In genomic region chr13:4131317-4131716, GRCm38 (mm10) we compare ENCODE assay signal across 35 mouse cellular contexts. TPM values are rescaled to one million over a fixed set of nuclear protein-coding genes. Genes with fewer than 3 reads are reported as not detected.
"Had no signal": no experiment of that assay in that cellular context is flagged by ENCODE, and none has a peak within 500 bp of the region (broad histone marks: within the 10 kb centered on the region; RNA-seq: fewer than 3 reads in every experiment).

No protein-coding gene starts in this region.

- H3K36me3 ChIP-seq: limb, embryonic 10.5 days; limb, embryonic 12.5 days; limb, embryonic 13.5 days; limb, embryonic 15.5 days; liver, embryonic 12.5 days; liver, embryonic 13.5 days; liver, embryonic 15.5 days; lung, embryonic 15.5 days; midbrain, embryonic 10.5 days; midbrain, embryonic 12.5 days; midbrain, embryonic 13.5 days; midbrain, embryonic 15.5 days; neural tube, embryonic 12.5 days had no signal

- H3K9me3 ChIP-seq: limb, embryonic 10.5 days; limb, embryonic 12.5 days; limb, embryonic 13.5 days; limb, embryonic 15.5 days; liver, embryonic 12.5 days; liver, embryonic 13.5 days; liver, embryonic 15.5 days; lung, embryonic 15.5 days; megakaryocyte, embryonic 14.5 days; midbrain, embryonic 12.5 days; midbrain, embryonic 13.5 days; midbrain, embryonic 15.5 days; neural tube, embryonic 12.5 days had no signal

- ATAC-seq: liver, embryonic 12.5 days; liver, postnatal 0 days; lung, postnatal 0 days; midbrain, embryonic 13.5 days; midbrain, embryonic 15.5 days; midbrain, embryonic 16.5 days had no signal

- H3K4me1 ChIP-seq: limb, embryonic 10.5 days; limb, embryonic 12.5 days; limb, embryonic 13.5 days; limb, embryonic 15.5 days; liver, embryonic 12.5 days; liver, embryonic 13.5 days; liver, embryonic 15.5 days; lung, embryonic 15.5 days; megakaryocyte, embryonic 14.5 days; midbrain, embryonic 10.5 days; midbrain, embryonic 12.5 days; midbrain, embryonic 13.5 days; midbrain, embryonic 15.5 days; neural tube, embryonic 12.5 days had no signal

- H3K9ac ChIP-seq: limb, embryonic 12.5 days; limb, embryonic 13.5 days; limb, embryonic 15.5 days; liver, embryonic 12.5 days; liver, embryonic 13.5 days; liver, embryonic 14.5 days; liver, embryonic 15.5 days; liver, postnatal 0 days; lung, embryonic 14.5 days; lung, embryonic 15.5 days; midbrain, embryonic 12.5 days; midbrain, embryonic 13.5 days; midbrain, embryonic 15.5 days; neural tube, embryonic 12.5 days had no signal

- H3K4me2 ChIP-seq: limb, embryonic 12.5 days; limb, embryonic 13.5 days; limb, embryonic 15.5 days; liver, embryonic 11.5 days; liver, embryonic 12.5 days; liver, embryonic 13.5 days; liver, embryonic 15.5 days; lung, embryonic 14.5 days; lung, embryonic 15.5 days; midbrain, embryonic 11.5 days; midbrain, embryonic 12.5 days; midbrain, embryonic 13.5 days; midbrain, embryonic 15.5 days; neural tube, embryonic 12.5 days had no signal

- H3K4me3 ChIP-seq: limb, embryonic 10.5 days; limb, embryonic 12.5 days; limb, embryonic 13.5 days; limb, embryonic 15.5 days; liver, embryonic 12.5 days; liver, embryonic 13.5 days; liver, embryonic 15.5 days; lung, embryonic 15.5 days; megakaryocyte, embryonic 14.5 days; midbrain, embryonic 10.5 days; midbrain, embryonic 12.5 days; midbrain, embryonic 13.5 days; midbrain, embryonic 15.5 days; myocyte; neural tube, embryonic 12.5 days had no signal

- H3K27me3 ChIP-seq: limb, embryonic 12.5 days; limb, embryonic 13.5 days; limb, embryonic 15.5 days; liver, embryonic 12.5 days; liver, embryonic 13.5 days; liver, embryonic 15.5 days; lung, embryonic 15.5 days; megakaryocyte, embryonic 14.5 days; midbrain, embryonic 12.5 days; midbrain, embryonic 13.5 days; midbrain, embryonic 15.5 days; neural tube, embryonic 12.5 days had no signal

- H3K27ac ChIP-seq: limb, embryonic 10.5 days; limb, embryonic 12.5 days; limb, embryonic 13.5 days; limb, embryonic 15.5 days; liver, embryonic 12.5 days; liver, embryonic 13.5 days; liver, embryonic 14.5 days; liver, embryonic 15.5 days; lung, embryonic 15.5 days; macrophage; midbrain, embryonic 10.5 days; midbrain, embryonic 12.5 days; midbrain, embryonic 13.5 days; midbrain, embryonic 15.5 days; neural tube, embryonic 12.5 days had no signal

- DNase-seq: left cerebral cortex, postnatal 4 days; liver; liver, embryonic 13.5 days; liver, postnatal 0 days; lung, adult 2 months; lung, embryonic 14.5 days; lung, postnatal 10 days; lung, postnatal 14 days; lung, postnatal 36 days; lung, postnatal 4 days; midbrain, embryonic 14.5 days had no signal

RNA-seq across cellular contexts. Expression of gene Akr1c18, which starts 19.1 kb away (rescaled TPM):
- polyA plus RNA-seq: limb, embryonic 10.5 days; limb, embryonic 11.5 days; limb, embryonic 12.5 days; limb, embryonic 13.5 days; liver, adult 2 months; macrophage; midbrain, embryonic 10.5 days; midbrain, embryonic 11.5 days; midbrain, embryonic 12.5 days; midbrain, embryonic 13.5 days; midbrain, embryonic 14.5 days; midbrain, embryonic 15.5 days; midbrain, embryonic 16.5 days; midbrain, postnatal 0 days; myocyte; neural tube, embryonic 11.5 days; neural tube, embryonic 12.5 days had no signal
